Mouse (Mus musculus) heart, postnatal 14 days (tissue): ENCODE measurements around the gene Sarm1. TPM values are rescaled to one million over a fixed set of nuclear protein-coding genes. Genes with fewer than 3 reads are reported as not detected.
A peak's percentile ranks its signal among the peaks of the same experiment; 100 is the strongest.

Experiments
- DNase-seq, 2 experiments: peaks; one replicate each; pipeline ENCODE4 v3.0.0; 2021 to 2022
- intact Hi-C: fragments of 180-260 bp; cut with DNase I; formaldehyde crosslinking; loops from one replicate; pipeline ENCODE4 v1.15.1; 2025
- total RNA-seq, 2 experiments: library from RNA; stranded (reverse); gene quantifications; 2 replicates each; pipeline ENCODE4 v1.2.3; 2021

The Sarm1 gene
- total RNA-seq, 2 experiments from 2014 or later, result 0.37 to 0.79 TPM

DNA sequence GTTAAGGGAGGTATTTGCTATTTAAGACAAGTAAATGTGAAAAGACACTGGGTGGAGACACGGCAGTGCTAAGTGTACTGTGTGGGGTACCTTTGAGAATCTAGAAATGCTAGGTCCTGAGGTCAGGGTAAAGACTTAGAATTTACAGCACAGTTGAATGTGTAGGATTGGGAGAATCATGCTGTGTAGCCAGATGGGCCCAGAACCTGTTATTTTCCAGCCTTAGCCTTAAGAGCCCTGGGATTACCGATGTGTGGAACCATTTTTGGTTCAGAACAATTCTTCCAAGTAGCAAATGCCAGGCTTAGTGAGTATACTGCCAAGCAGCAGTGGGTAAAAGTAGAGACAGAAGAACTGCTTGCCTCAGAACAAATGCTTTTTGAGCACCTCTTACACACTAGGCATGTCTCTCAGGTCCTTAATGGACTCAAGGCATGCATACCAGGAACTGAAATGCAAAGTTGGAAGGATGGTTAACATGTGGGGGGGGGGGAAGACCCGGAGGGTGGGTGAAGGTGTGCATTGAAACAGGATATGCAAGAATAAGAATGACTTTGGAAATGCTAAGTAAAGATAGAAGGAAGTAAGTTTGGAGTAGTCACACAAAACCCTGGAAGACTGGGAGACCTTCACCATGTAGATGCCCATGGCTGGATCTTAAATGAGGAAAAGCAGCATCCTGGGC, 15.7 kb upstream of the Sarm1 start:
- intact Hi-C loops, result no loop called here
- DNase-seq, result no peak

DNA sequence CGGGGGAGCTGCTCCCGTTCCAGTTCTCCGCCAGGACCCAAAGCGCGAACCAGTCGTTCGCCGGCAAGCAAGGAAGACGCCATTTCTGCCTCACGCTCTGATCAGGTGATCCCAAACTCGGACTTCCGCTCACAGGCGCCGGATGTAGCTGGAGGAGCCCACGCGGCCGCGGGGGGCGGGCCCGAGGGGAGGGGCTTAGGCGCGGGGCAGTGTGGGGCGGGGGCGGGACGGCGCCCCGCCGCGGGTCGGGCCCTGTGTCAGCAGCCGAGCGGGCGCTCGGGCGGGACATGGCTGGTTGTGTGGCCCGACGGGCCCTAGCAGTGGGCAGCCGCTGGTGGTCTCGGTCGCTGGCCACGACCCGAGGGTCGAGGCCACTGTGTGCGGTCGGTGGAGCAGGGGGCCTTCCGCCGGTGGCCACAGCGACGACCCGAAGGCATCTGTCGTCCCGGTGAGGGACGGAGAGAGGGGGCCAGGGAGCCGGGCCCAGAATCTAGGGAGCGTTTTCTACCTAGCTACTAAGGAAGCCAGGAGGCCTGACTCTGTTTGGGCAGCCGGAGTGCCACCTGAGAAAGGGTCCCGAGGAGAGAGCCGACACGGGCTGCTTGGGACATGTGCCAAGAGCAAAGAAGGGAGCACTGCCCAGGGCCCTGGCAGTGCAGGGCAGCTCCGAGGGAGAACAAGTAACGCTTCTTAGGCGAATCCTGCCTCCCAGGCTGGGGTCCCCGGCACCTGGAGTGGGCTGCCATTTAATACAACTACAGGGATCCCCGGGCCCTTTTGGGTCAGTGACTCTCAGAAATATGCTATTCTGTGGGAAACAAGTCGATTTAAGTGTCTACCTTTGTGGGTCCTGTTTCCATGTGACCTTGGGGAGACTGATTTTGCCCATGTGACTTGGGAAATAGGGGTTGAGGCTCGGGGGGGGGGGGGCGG, 14.7 kb upstream of the Sarm1 start, which contains the start of the genes Tmem199 and Poldip2:
Gene Tmem199, minus strand, starts transcription at position 148 of the 933 bp plus-strand sequence.
Gene Poldip2, plus strand, starts transcription at position 169 of the 933 bp plus-strand sequence.
- DNase-seq, result peak; percentile 92 to 93
- intact Hi-C loops, result no loop called here

DNA sequence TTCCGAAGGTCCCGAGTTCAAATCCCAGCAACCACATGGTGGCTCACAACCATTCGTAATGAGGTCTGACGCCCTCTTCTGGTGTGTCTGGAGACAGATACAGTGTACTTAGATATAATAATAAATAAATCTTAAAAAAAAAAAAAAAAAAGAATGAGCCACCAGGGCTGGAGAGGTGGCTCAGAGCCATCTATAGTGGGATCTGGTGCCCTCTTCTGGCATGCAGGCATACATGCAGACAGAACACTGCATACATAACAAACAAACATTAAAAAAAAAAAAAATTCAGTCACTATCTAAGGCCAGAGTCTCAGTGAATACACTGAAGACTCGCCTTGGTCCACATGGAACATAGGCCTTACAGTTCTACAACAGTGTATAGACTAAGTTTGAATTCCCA, 11.6 kb upstream of the Sarm1 start:
- no peak for DNase-seq
- intact Hi-C loops, result no loop called here

DNA sequence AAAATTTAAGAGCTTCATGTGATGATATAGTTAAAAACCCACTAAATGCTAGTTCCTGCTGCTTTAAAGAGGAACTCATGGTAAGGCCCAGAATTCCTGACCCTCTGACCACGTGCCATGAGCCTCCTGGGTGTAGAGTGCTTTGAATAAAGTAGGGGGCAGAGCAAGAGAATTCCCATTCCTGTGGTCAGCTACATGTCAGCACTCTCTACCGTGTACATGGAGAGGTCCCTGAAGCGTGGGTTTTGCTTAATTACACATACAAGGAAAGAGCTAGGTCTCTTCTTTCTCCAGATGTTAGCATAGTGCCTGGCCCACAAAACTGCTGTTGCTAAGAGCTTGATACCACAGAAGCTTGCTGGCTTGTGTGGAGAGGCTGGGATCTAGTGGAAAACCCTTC, 7.9 kb upstream of the Sarm1 start:
- intact Hi-C loops, result no loop called here
- no peak for DNase-seq

DNA sequence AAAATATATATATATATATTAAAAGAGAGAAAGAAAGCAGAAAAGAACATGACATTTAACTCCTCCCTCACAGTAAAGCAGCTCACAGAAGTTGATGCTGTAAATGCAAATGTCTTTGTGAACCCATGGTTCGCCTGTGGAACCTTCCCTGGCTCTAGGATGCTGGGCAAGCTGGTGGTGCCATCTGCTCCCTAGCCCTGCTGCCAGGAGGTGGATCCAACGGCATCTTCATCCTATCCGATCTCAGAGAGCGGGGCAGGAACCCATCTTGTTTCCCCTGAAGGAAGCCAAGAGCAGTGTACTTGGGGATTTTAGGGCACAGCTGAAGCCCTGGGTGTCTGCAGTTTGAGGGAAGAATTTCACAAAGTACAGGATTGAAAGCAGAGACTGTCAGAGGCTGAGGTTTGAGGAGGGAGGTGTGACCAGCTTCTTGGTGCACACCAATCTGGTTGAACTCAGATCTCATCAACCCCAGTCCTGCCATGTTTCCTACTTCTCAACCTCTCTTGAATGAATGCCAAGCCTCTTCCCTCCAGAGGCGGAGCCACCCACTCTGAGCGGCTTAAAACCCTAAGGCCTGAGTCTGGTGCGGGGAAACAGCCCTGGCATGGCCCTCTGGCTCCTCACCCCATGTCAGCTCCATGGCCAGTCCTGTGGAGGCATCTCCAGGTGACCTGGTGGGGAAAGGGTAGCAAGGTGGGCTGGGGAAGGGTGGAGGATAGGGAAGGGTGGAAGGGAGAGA, 5.5 kb upstream of the Sarm1 start, which contains the start of gene Sebox:
Gene Sebox, plus strand, starts transcription at position 539 of the 742 bp plus-strand sequence.
- DNase-seq, result no peak
- intact Hi-C loops, result no loop called here

DNA sequence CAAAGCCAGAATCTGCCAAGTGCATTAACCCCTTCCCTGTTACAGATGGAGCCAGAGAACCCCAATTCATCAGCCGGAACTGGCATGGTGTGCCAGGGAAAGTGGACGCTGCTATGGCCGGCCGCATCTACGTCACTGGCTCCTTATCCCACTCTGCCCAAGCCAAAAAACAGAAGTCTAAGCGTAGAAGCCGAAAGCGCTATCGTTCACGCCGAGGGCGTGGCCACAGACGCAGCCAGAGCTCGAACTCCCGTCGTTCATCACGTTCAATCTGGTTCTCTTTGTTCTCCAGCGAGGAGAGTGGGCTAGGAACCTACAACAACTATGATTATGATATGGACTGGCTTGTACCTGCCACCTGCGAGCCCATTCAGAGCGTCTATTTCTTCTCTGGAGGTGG, 4.0 kb upstream of the Sarm1 start:
- intact Hi-C loops, result no loop called here
- no peak for DNase-seq

DNA sequence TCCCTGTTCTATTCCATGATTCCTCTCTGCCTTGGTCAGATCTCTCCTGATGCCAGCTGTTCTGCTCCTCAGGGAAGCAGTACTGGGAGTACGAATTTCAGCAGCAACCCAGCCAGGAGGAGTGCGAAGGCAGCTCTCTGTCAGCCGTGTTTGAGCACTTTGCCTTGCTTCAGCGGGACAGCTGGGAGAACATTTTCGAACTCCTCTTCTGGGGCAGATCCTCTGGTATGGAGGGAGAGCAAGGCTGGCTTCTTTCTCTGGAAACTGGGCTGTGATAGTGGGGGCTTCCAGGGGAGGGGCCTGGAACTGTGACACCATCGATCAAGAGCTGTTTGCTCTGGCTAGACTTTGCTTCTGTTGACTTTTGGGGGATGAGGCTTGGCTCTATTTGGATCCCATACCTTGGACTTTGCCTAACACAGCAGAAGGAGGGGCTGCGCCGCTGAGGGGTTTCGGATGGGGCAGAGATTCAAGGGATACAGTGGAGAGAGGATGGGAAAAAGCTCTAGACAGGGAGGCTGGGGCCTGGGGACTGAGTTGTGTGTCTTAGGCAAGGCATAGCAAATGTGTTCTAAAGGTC, 3.2 kb upstream of the Sarm1 start:
- intact Hi-C loops, result no loop called here
- DNase-seq, result no peak

DNA sequence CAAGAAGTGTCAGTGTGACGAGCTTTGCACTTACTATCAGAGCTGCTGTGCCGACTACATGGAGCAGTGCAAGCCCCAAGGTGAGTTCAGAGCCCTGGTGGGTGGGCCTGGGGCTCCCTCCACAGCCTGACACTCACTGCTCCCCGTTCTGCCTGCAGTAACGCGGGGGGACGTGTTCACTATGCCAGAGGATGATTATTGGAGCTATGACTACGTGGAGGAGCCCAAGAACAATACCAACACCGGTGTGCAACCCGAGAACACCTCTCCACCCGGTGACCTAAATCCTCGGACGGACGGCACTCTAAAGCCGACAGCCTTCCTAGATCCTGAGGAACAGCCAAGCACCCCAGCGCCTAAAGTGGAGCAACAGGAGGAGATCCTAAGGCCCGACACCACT, 2.0 kb upstream of the Sarm1 start:
- intact Hi-C loops, result no loop called here
- no peak for DNase-seq

DNA sequence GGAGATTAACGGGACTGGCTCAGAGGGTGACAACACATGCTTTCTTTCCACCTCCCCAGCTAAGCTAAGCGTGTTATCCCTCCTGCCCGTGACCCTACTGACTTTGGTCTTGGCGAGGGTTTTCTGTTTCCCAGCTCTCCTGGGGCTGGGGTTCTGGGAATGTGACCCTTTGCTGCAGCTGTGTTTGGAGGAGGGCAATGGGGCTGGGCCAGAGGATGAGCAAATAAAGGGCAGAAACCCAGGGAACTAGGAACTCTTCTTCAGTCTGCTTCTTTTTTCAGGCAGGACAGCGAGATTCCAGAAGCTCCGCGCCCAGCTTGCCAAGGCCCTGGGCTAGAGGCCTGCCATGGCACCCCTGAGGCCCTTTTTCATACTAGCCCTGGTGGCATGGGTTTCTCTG, 1.4 kb upstream of the Sarm1 start, which contains the start of gene Vtn:
Gene Vtn, plus strand, starts transcription at position 88 of the 400 bp plus-strand sequence.
- intact Hi-C loops, result no loop called here
- DNase-seq, result peak; percentile 25 to 49

DNA sequence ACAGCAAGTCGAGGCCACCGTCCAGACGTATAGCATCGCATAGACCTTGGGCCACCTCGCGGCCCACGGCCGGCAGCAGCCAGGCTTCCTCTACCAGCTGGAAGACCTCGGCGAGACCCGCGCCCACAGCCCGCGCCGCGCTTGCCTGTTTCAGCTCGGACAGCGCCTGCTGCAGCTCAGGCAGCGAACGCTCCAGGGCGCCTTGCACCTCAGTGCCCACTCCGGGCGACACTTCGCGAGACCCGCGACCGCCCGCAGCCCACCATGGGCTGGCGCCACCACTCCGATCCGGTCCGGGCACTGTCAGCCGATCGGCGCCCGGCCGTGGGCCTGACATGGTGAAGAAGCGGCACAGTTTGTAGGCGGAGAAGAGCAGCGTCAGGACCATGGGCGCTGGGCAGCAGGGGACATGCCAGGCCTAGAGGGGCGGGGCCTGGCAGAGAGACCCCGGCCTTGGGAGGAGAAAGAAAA, 448 bp downstream of the Sarm1 start:
- intact Hi-C loops, result no loop called here
- peak in 1 of 2 experiments; percentile 17 for DNase-seq

DNA sequence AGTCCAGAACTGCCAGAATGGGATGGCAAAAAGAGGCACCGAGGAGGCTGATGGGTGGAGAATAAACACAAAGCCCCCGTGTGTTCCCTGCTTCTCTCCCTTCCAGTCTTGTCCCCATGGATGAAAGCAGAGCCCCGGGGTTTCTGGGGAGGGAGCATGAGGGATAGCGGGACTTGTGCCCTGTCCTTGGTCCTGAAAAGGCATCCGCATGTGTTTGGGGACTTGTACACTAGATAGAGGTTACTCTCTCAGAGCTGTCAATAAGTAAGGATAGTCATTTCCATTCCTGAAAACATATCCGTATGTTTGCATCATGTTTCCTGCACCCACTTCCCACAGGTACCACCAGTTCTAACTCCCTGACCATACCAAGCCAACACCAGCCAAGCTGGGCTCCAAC, 1.6 kb downstream of the Sarm1 start:
- DNase-seq, result peak; percentile 50 to 69
- intact Hi-C loops, result no loop called here

DNA sequence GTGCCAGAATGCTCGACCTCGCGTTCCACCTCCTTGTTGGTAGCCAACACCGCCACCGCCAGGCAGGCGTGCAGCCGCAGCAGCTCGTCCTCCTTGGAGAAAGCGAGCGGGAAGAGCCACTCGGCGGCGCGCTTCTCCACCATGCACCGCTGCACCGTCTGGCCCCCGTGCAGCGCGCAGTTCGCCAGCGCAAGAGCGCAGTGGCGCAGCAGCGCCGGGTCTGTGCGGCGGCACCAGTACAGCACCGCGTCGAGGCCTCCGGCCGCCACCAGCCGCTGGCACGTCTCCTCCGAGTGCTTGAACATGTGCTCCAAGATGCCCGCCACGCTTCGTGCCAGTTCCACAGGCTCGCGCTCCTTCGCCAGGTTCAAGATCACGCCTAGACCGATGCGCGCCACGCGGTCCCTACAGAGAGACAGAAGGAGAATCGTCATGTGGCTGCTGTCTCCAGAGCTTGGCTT, 6.7 kb downstream of the Sarm1 start:
- peak; percentile 9 to 16 for DNase-seq
- intact Hi-C loops, result loop anchor here (2.0 kb wide), 1 partner anchor 16 kb away; no protein-coding TSS in a partner anchor

DNA sequence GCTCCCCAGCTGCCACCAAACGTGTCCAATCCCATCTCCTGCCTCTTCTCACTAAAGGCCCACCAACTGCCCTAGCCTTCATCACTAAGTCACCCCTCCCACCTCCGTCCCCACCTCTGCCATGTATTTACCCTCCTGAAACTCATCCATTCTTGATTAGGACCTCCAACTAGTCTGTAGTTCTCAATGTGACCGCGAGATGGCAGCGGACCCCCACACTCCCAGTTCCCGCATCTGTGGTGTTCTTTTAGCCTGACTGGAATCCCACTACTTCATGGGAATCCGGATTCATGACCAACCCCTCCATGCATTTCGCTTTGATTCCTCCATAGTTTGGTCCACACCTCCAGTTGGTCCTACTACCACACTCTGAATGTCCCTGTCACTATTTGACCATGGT, 9.4 kb downstream of the Sarm1 start:
- intact Hi-C loops, result loop anchor here (5.0 to 10.0 kb wide), 3 partner anchors 69 to 467 kb away; partner anchors contain the start of gene Lyrm9
- peak; percentile 63 to 79 for DNase-seq

DNA sequence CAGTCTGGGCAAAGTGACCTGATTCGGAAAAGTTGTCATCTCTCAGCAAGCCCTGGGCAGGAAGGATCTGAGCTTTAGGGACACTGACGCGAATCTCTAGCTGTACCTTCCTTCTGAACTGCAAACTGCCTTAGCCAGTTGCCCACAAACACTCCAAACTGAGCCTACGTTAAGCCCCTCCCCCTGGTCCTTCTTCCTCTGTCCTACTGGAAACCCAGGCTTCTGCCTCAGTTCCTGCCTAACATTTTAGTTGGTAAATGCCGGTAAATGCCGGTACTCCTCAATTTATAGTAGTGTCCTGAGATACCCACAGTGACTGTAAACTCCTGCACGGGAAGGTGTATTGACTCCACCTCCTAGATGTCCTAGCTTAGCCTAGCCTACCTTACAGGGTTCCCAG, 13.9 kb downstream of the Sarm1 start:
- DNase-seq, result no peak
- intact Hi-C loops, result loop anchor here (10.0 kb wide), 1 partner anchor 471 kb away; no protein-coding TSS in a partner anchor

DNA sequence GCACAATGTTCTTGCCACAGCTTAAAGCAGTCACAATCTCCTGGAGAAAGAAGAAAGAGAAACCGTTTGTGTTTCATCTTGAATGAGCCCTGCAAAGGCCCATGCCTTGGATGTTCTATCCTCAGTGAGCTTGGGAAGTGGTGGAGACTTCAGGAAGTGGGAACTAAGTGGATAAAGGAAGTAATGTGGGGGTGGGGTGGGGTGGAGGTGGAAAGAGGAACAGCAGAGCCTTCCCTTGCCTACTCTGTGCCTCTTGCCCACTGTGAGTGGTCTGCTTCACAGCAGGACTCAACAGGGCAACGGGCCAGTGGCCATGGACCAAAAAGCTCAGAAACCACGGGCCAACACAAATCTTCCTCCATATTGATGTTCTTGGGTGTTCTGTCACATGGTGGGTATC, 22.3 kb downstream of the Sarm1 start:
- intact Hi-C loops, result no loop called here
- no peak for DNase-seq

DNA sequence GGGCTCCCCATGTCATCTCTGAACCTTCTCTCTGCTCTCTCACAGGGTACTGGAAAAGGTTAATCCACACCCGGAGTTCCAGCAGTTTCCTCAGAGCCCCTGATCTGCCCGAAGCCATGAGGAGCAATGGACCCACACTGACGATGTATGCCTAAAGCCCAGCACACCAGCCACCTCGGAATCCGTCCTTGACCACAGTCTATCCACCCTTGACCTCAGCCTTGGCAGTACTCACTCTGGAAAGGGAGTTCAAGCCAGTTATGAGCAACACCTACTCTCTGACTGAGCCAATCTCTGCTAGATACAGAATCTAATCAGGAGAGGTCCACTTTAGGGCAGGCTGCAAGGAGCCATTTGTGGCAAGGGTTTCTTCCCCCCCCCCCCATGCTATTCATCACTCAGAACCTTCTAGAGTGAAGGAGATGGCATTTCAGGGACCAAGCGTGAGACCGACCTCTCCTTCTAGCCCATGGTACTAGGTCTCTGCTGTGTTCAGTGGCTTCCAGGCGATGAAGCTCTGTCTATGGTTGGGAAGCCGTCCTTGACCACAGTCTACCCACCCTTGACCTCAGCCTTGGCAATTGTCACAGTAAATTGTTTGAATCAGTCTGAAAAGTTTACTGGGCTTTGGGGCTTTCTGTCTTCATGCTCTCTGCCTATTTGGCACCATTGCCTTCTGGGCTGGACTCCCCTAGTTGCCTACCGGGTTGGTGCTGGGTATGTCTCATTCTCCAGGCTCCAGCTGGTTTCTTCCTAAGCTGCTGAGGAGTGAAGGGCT, 26.0 kb downstream of the Sarm1 start:
- intact Hi-C loops, result no loop called here
- DNase-seq, result no peak

DNA sequence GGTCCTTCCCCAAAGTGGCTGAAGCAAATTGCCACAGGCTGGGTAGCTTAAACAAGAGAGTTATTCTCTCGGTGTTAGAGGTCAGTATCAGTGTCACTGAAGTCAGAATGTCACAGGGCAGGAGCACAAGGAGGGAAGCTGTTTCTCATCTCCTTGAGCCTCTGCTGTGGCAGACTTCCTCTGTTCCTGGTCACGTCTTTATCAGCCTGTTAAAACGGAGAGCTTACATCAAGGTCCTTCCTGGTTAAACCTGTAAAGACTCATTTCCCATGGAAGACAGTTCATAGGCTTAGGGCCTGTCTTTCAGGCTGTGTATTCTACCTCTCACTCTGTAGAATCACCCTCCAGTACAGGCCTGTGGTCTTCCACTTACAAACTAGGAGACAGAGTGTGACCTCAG, 29.6 kb downstream of the Sarm1 start:
- no peak for DNase-seq
- intact Hi-C loops, result no loop called here

DNA sequence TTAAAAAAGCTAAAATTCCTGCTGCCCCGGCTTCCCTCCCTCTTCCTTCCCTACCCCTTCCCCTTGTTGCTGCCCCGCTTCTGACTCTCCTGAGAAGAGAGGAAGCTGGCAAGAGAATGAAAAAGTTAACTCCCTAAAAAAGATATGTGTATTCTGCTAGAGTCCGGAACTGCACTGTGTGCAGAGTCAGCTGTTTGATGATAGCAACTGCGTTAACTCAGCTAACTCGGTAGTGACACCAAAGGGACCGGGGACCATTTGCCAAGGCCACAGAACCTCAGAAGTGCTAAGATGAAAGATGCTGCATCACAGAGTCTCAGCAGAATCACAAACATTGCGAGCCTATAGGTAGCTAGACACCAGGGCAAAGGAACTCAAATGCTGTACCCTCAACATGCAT, 30.0 kb downstream of the Sarm1 start:
- intact Hi-C loops, result no loop called here

DNA sequence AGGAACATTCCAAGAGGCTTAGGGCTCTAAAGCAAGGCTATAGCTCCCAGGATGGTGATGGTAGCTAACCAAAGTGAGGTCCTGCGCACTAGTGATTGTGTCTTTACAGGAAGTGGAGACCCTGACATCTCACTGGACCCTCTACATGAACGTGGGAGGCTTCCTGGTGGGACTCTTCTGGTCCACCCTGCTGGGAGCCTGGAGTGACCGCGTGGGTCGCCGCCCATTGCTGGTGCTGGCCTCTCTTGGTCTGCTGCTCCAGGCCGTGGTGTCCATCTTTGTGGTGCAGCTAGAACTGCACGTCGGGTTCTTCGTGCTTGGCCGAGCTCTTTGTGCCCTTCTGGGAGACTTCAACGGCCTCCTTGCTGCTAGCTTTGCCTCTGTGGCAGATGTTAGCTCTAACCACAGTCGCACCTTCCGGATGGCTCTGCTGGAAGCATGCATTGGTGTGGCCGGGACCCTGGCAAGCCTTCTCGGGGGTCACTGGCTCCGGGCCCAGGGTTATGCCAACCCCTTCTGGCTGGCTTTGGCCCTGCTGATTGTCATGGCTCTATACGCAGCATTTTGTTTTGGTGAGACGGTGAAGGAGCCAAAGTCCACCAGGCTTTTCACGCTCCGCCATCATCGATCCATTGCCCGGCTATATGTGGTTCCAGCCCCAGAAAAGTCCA, 31.2 kb downstream of the Sarm1 start:
- intact Hi-C loops, result no loop called here
- DNase-seq, result peak in 1 of 2 experiments; percentile 4

More for the DNA sequence above, 30.0 kb downstream of the Sarm1 start:
- no peak for DNase-seq
